Mouse (Mus musculus) inflammation-experienced regulatory T-cells, adult 6 months (primary cell): ENCODE data around the gene Fthl17c. TPM values are rescaled to one million over a fixed set of nuclear protein-coding genes. Genes with fewer than 3 reads are reported as not detected.
"Not testable (repeated sequence)": the region's sequence is repeated elsewhere in the genome, so short reads cannot be mapped to it uniquely, and the experiment has no call there.

Experiments
- ATAC-seq: one replicate; pipeline ENCODE4 v1.8.0; 2017
- polyA plus RNA-seq, 3 experiments: library from polyadenylated mRNA; unstranded; fragments of 100-300 nt; shearing (Covaris generic); gene quantifications; one replicate each; pipeline ENCODE4 v1.2.1; 2017

The Fthl17c gene
- not detected for polyA plus RNA-seq

- not testable (repeated sequence) for ATAC-seq
Measured at GRCm38 (mm10) chrX:8976459-8976858, at the start of gene Fthl17c. Gene Fthl17c, minus strand, starts transcription at chrX:8976559.

- ATAC-seq: no peak
Measured at GRCm38 (mm10) chrX:9019481-9019880, 43.1 kb upstream of the Fthl17c start.

DNA sequence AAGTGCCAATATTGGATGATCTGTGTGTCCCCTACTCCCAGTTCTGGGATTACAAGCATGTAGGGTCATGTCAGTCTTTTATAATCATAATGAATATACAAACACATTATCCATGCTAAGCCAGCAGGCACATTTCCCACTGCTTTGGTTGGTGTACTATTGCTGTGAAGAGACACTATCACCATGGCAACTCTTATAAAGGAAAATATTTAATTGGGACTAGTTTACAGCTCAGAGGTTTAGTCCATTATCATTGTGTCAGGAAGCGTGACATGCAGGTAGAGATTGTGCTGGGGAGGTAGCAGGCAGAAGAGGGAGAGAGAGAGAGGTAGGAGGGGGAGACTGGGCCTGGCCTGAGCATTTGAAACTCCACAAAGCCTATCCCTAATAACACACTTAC, 39.7 kb upstream of the Fthl17c start:
- ATAC-seq: no peak

GRCm38 (mm10) chrX:8986655-8987054, 10.3 kb upstream of the Fthl17c start, which contains the start of gene Fthl17d:
Gene Fthl17d, minus strand, starts transcription at chrX:8986755.
- not testable (repeated sequence) for ATAC-seq

GRCm38 (mm10) chrX:8964618-8965017, 11.7 kb downstream of the Fthl17c start:
- ATAC-seq: not testable (repeated sequence)

- ATAC-seq: not testable (repeated sequence)
Measured at GRCm38 (mm10) chrX:8962875-8963274, 13.5 kb downstream of the Fthl17c start, which contains the start of gene Fthl17b. Gene Fthl17b, minus strand, starts transcription at chrX:8962975.

GRCm38 (mm10) chrX:8948130-8948805, 28.1 kb downstream of the Fthl17c start:
- ATAC-seq: not testable (repeated sequence)

DNA sequence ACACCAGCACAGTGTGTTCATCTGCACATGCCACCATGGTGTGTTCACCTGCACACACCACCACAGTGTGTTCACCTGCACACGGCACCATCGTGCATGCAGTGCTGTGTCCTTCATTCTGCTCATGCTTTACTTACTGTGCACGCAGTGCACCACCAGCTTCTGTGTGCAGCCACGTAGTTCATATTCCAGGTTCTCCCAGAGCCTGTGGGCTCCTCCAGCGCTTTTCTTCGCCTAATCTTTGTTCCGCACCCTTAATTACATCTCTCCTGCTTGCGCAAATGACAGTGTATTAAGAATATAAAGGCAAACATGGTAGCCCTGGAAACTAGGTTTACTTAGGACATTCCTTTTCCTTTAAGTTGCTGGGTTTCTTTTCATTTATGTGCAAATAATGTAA, 32.3 kb downstream of the Fthl17c start:
- no peak for ATAC-seq

- no peak for ATAC-seq
Measured at GRCm38 (mm10) chrX:8927308-8927707, 49.1 kb downstream of the Fthl17c start.

Other genes starting within 250 kb of the Fthl17c start
- not detected for gene Ssx9, start 228.1 kb downstream of the Fthl17c start, polyA plus RNA-seq
- not detected for gene Ssxb5, start 172.9 kb downstream of the Fthl17c start, polyA plus RNA-seq
- not detected for gene Gm6592, start 132.6 kb downstream of the Fthl17c start, polyA plus RNA-seq
- not detected for gene Gm5751, start 102.3 kb downstream of the Fthl17c start, polyA plus RNA-seq
- under 1 TPM; 0.18 to 0.30 (median 0.29) TPM for gene B630019K06Rik, start 84.2 kb downstream of the Fthl17c start, polyA plus RNA-seq
- gene Fthl17b, start 13.6 kb downstream of the Fthl17c start, polyA plus RNA-seq: not detected
- not detected for gene Fthl17d, start 10.2 kb upstream of the Fthl17c start, polyA plus RNA-seq
- gene Fthl17e, start 56.9 kb upstream of the Fthl17c start, polyA plus RNA-seq: not detected
- gene Fthl17f, start 86.5 kb upstream of the Fthl17c start, polyA plus RNA-seq: not detected
- gene 4930402K13Rik, start 128.0 kb upstream of the Fthl17c start, polyA plus RNA-seq: not detected
- gene Lancl3, start 223.3 kb upstream of the Fthl17c start, polyA plus RNA-seq: 1 to 10 TPM in 2 of 3 experiments, under 1 TPM in 1; 0.83 to 1.5 (median 1.2) TPM